Comparison of ENCODE assay signal across 8 mouse cellular contexts in genomic region chr17:57012245-57012795, GRCm38 (mm10). TPM values are rescaled to one million over a fixed set of nuclear protein-coding genes. Genes with fewer than 3 reads are reported as not detected.
DNase-seq lines count a peak whose midpoint lies in the region; ATAC-seq and TF ChIP-seq lines count a peak whose summit lies in the region.

No protein-coding gene starts in this region.

- H3K27me3 ChIP-seq in cerebellum, adult 2 months (ENCODE audit: control insufficient read depth, insufficient read depth, low read length) = no peaks in the 10 kb centered on the region
- H3K27me3 ChIP-seq in neural tube, embryonic 11.5 days (ENCODE audit: control insufficient read depth, insufficient read depth, low read length) = no peaks in the 10 kb centered on the region
- H3K27me3 ChIP-seq in limb, embryonic 13.5 days = no peaks in the 10 kb centered on the region
- no peaks in the 10 kb centered on the region for H3K27me3 ChIP-seq in stomach, embryonic 15.5 days (replicated peaks)

- WGBS in cerebellum, adult 2 months = 59% methylated on average over 13 of the region's 13 CpGs
- WGBS in neural tube, embryonic 11.5 days = 70% methylated on average over 13 of the region's 13 CpGs
- WGBS in limb, embryonic 13.5 days = 71% methylated on average over 13 of the region's 13 CpGs
- WGBS in stomach, embryonic 15.5 days = 65% methylated on average over 13 of the region's 13 CpGs

- H3K9ac ChIP-seq in neural tube, embryonic 11.5 days (ENCODE audit: low read length) = peak overlapping the region; percentile 81; the same call in 1 of the 2 replicates
- H3K9ac ChIP-seq in limb, embryonic 13.5 days = peak overlapping the region; percentile 81; the same call in 1 of the 2 replicates
- 0 out of 2 replicates have a peak overlapping the region, but pooled peaks have one; percentile 50 for H3K9ac ChIP-seq in stomach, embryonic 15.5 days

- H3K9me3 ChIP-seq in neural tube, embryonic 11.5 days (ENCODE audit: control insufficient read depth, low read length) = no peaks in the 10 kb centered on the region
- H3K9me3 ChIP-seq in limb, embryonic 13.5 days = no peaks in the 10 kb centered on the region
- no peaks in the 10 kb centered on the region for H3K9me3 ChIP-seq in stomach, embryonic 15.5 days

- DNase-seq in cerebellum, adult 2 months = peak in 1 of 2 experiments; percentile 32
- DNase-seq in neural tube, embryonic 11.5 days (ENCODE audit: low spot score) = no peak
- DNase-seq in neural tube, embryonic 10.5 days (ENCODE audit: extremely low spot score, low spot score) = no peak
- DNase-seq in right cerebral cortex, postnatal 4 days = no peak
- no peak for DNase-seq in gastrocnemius, postnatal 14 days

- intact Hi-C loops in gastrocnemius, postnatal 14 days (cut with DNase I; ENCODE audit: low total_unique reads) = no loop called here

- peak overlapping the region; percentile 96 for H3K4me3 ChIP-seq in cerebellum, adult 2 months (replicated peaks; ENCODE audit: insufficient read depth, low read depth, low read length)
- H3K4me3 ChIP-seq in neural tube, embryonic 11.5 days (ENCODE audit: low read depth, low read length) = peak overlapping the region; percentile 61
- H3K4me3 ChIP-seq in limb, embryonic 13.5 days = peak overlapping the region; percentile 78
- H3K4me3 ChIP-seq in stomach, embryonic 15.5 days (replicated peaks) = peak overlapping the region; percentile 70

- no peak for TF ChIP-seq POLR2A in cerebellum, adult 2 months (IDR thresholded peaks at IDR 0.05; ENCODE audit: borderline replicate concordance, insufficient read depth, low read length)

- H3K36me3 ChIP-seq in neural tube, embryonic 11.5 days (ENCODE audit: control insufficient read depth, insufficient read depth, low read length) = no peaks in the 10 kb centered on the region; the same call in 1 of the 2 replicates
- peaks cover 20% of the 10 kb centered on the region for H3K36me3 ChIP-seq in limb, embryonic 13.5 days
- H3K36me3 ChIP-seq in stomach, embryonic 15.5 days = peaks cover 13% of the 10 kb centered on the region; the same call in 1 of the 2 replicates

- peak overlapping the region; percentile 90 for H3K4me2 ChIP-seq in neural tube, embryonic 11.5 days (ENCODE audit: low read depth)
- peak overlapping the region; percentile 93 for H3K4me2 ChIP-seq in limb, embryonic 13.5 days (replicated peaks)
- H3K4me2 ChIP-seq in stomach, embryonic 15.5 days = peak overlapping the region; percentile 84

- ATAC-seq in cerebellum, adult (ENCODE audit: insufficient number of reproducible peaks, low FRiP score, low TSS enrichment) = no peak
- no peak for ATAC-seq in neural tube, embryonic 11.5 days (ENCODE audit: insufficient read depth, low FRiP score, low TSS enrichment)
- ATAC-seq in limb, embryonic 13.5 days (ENCODE audit: low FRiP score, low read depth) = no peak
- no peak for ATAC-seq in stomach, embryonic 15.5 days (ENCODE audit: insufficient read depth, low FRiP score, low read depth)

- H3K27ac ChIP-seq in cerebellum, adult 2 months (ENCODE audit: insufficient read depth, low read length) = no peak overlapping the region
- H3K27ac ChIP-seq in neural tube, embryonic 11.5 days (ENCODE audit: low read depth, low read length) = no peak overlapping the region
- H3K27ac ChIP-seq in limb, embryonic 13.5 days = peak overlapping the region; percentile 94
- H3K27ac ChIP-seq in stomach, embryonic 15.5 days = peak overlapping the region; percentile 94

- no peaks in the 10 kb centered on the region for H3K4me1 ChIP-seq in cerebellum, adult 2 months (ENCODE audit: control insufficient read depth, insufficient read depth, low read length)
- peaks cover 4% of the 10 kb centered on the region for H3K4me1 ChIP-seq in neural tube, embryonic 11.5 days (ENCODE audit: control insufficient read depth, insufficient read depth, low read length)
- H3K4me1 ChIP-seq in limb, embryonic 13.5 days = peaks cover 19% of the 10 kb centered on the region
- peaks cover 6% of the 10 kb centered on the region; the same call in 1 of the 2 replicates for H3K4me1 ChIP-seq in stomach, embryonic 15.5 days

- no peak for TF ChIP-seq CTCF in cerebellum, adult 2 months (IDR thresholded peaks at IDR 0.05; ENCODE audit: borderline replicate concordance, insufficient read depth, low read depth, low read length)

RNA-seq across cellular contexts. Expression of gene Gm17949, which starts 1.1 kb away (rescaled TPM):
- 0.10 and 0.34 TPM in 2 replicates for polyA plus RNA-seq in cerebellum, adult 2 months (2012; rRNA removed)
- polyA plus RNA-seq in neural tube, embryonic 11.5 days (2014; fragmentation: Nextera tagmentation; extraction: Ambion mirVana) = not detected in 2 replicates
- polyA plus RNA-seq in limb, embryonic 13.5 days (2015; fragmentation: Nextera tagmentation; extraction: Ambion mirVana) = 0.32 TPM in 1 of 2 replicates, not detected in the other
- polyA plus RNA-seq in stomach, embryonic 15.5 days (2015; fragmentation: Nextera tagmentation; extraction: Ambion mirVana) = 0.51 and 0.58 TPM in 2 replicates
- total RNA-seq in gastrocnemius, postnatal 14 days (2021) = not detected

RNA-seq across cellular contexts. Expression of gene Gtf2f1, which starts 1.2 kb away (rescaled TPM):
- polyA plus RNA-seq in cerebellum, adult 2 months (2012; rRNA removed) = 81.0 and 85.3 TPM in 2 replicates
- polyA plus RNA-seq in neural tube, embryonic 11.5 days (2014; fragmentation: Nextera tagmentation; extraction: Ambion mirVana) = 78.1 and 85.0 TPM in 2 replicates
- 61.0 and 61.5 TPM in 2 replicates for polyA plus RNA-seq in limb, embryonic 13.5 days (2015; fragmentation: Nextera tagmentation; extraction: Ambion mirVana)
- polyA plus RNA-seq in stomach, embryonic 15.5 days (2015; fragmentation: Nextera tagmentation; extraction: Ambion mirVana) = 58.2 and 61.1 TPM in 2 replicates
- total RNA-seq in gastrocnemius, postnatal 14 days (2021) = 10 to 100 TPM; 20.6 to 23.6 TPM

RNA-seq across cellular contexts. Expression of gene Pspn, which starts 12.5 kb away (rescaled TPM):
- 0.41 TPM in 1 of 2 replicates, not detected in the other for polyA plus RNA-seq in cerebellum, adult 2 months (2012; rRNA removed)
- polyA plus RNA-seq in neural tube, embryonic 11.5 days (2014; fragmentation: Nextera tagmentation; extraction: Ambion mirVana) = not detected in 2 replicates
- not detected in 2 replicates for polyA plus RNA-seq in limb, embryonic 13.5 days (2015; fragmentation: Nextera tagmentation; extraction: Ambion mirVana)
- 0.32 and 0.43 TPM in 2 replicates for polyA plus RNA-seq in stomach, embryonic 15.5 days (2015; fragmentation: Nextera tagmentation; extraction: Ambion mirVana)
- not detected for total RNA-seq in gastrocnemius, postnatal 14 days (2021)

RNA-seq across cellular contexts. Expression of gene Alkbh7, which starts 15.2 kb away (rescaled TPM):
- polyA plus RNA-seq in cerebellum, adult 2 months (2012; rRNA removed) = 56.7 and 70.4 TPM in 2 replicates
- polyA plus RNA-seq in neural tube, embryonic 11.5 days (2014; fragmentation: Nextera tagmentation; extraction: Ambion mirVana) = 37.0 and 39.8 TPM in 2 replicates
- polyA plus RNA-seq in limb, embryonic 13.5 days (2015; fragmentation: Nextera tagmentation; extraction: Ambion mirVana) = 41.7 and 44.4 TPM in 2 replicates
- polyA plus RNA-seq in stomach, embryonic 15.5 days (2015; fragmentation: Nextera tagmentation; extraction: Ambion mirVana) = 36.6 and 38.9 TPM in 2 replicates
- 10 to 100 TPM; 23.3 to 25.2 TPM for total RNA-seq in gastrocnemius, postnatal 14 days (2021)

RNA-seq across cellular contexts. Expression of gene Khsrp, which starts 19.0 kb away (rescaled TPM):
- 67.7 and 70.3 TPM in 2 replicates for polyA plus RNA-seq in cerebellum, adult 2 months (2012; rRNA removed)
- 45.4 and 46.2 TPM in 2 replicates for polyA plus RNA-seq in neural tube, embryonic 11.5 days (2014; fragmentation: Nextera tagmentation; extraction: Ambion mirVana)
- 46.0 and 46.3 TPM in 2 replicates for polyA plus RNA-seq in limb, embryonic 13.5 days (2015; fragmentation: Nextera tagmentation; extraction: Ambion mirVana)
- 39.4 and 41.0 TPM in 2 replicates for polyA plus RNA-seq in stomach, embryonic 15.5 days (2015; fragmentation: Nextera tagmentation; extraction: Ambion mirVana)
- total RNA-seq in gastrocnemius, postnatal 14 days (2021) = 10 to 100 TPM; 31.9 to 36.4 TPM

Comparison
In these comparisons a context has a peak if more than half of its experiments do, and no peak if none do; other contexts are left out.
1. H3K27ac ChIP-seq: peak in limb, embryonic 13.5 days (single experiment) and stomach, embryonic 15.5 days (single experiment); none in cerebellum, adult 2 months (single experiment) and neural tube, embryonic 11.5 days (single experiment).
2. Peak in every context shown above with its lines, with median percentiles within 50 percentile points of each other: H3K4me3 ChIP-seq, H3K4me2 ChIP-seq and H3K9ac ChIP-seq.